Mouse (Mus musculus) intestine, embryonic 15.5 days (tissue): ENCODE results near the gene Rftn1. TPM values are rescaled to one million over a fixed set of nuclear protein-coding genes. Genes with fewer than 3 reads are reported as not detected.

Experiments
- ATAC-seq: fragments of 200-750 bp; cut with Nextera tagmentation; 2 replicates; pipeline ENCODE4 v1.8.0; 2017; ENCODE audit warnings: moderate TSS enrichment, moderate library complexity
- H3K27ac ChIP-seq: fragments of 300-500 bp; sonication (generic); 2 replicates; pipeline ENCODE4 v1.5.1; 2015; ENCODE audit warnings: mild to moderate bottlenecking, inconsistent platforms
- H3K27me3 ChIP-seq: fragments of 300-500 bp; sonication (generic); replicated peaks from 2 replicates; pipeline ENCODE4 v1.6.1; 2015; ENCODE audit warnings: inconsistent platforms
- H3K36me3 ChIP-seq: fragments of 300-500 bp; sonication (generic); 2 replicates; pipeline ENCODE4 v1.6.1; 2015; ENCODE audit warnings: inconsistent platforms
- H3K4me1 ChIP-seq: fragments of 300-500 bp; sonication (generic); replicated peaks from 2 replicates; pipeline ENCODE4 v1.6.1; 2015; ENCODE audit warnings: inconsistent platforms
- H3K4me2 ChIP-seq: fragments of 300-500 bp; sonication (generic); replicated peaks from 2 replicates; pipeline ENCODE4 v1.6.1; 2015; ENCODE audit warnings: mild to moderate bottlenecking, inconsistent platforms
- H3K4me3 ChIP-seq: fragments of 300-500 bp; sonication (generic); replicated peaks from 2 replicates; pipeline ENCODE4 v1.5.1; 2015; ENCODE audit warnings: inconsistent platforms
- H3K9ac ChIP-seq: fragments of 300-500 bp; sonication (generic); 2 replicates; pipeline ENCODE4 v1.6.1; 2015; ENCODE audit warnings: inconsistent platforms
- H3K9me3 ChIP-seq: fragments of 300-500 bp; sonication (generic); 2 replicates; pipeline ENCODE4 v1.6.1; 2016; ENCODE audit warnings: inconsistent platforms
- WGBS: fragments of 180-500 bp; shearing (Covaris S2); methylation state at CpG from one replicate; pipeline ENCODE4 v1.1.7; 2015; 5-methylcytosine and 5-hydroxymethylcytosine counted together
- polyA plus RNA-seq: library from polyadenylated mRNA; unstranded; fragments of >200 nt; fragmentation: Nextera tagmentation; extraction: Ambion mirVana; gene quantifications from 2 replicates; pipeline ENCODE4 v1.2.1, GENCODE M21; 2015

Gene Rftn1
- polyA plus RNA-seq, 1 experiment from 2014 or later, result 10.1 TPM

- H3K4me1 ChIP-seq, result no peaks in the 10 kb centered on the region
- no peak overlapping the region for H3K4me3 ChIP-seq
- 74% methylated on average over 4 of the region's 4 CpGs for WGBS
- no peaks in the 10 kb centered on the region for H3K9me3 ChIP-seq
- no peaks in the 10 kb centered on the region for H3K36me3 ChIP-seq
- H3K4me2 ChIP-seq, result no peak overlapping the region
- no peak for ATAC-seq
- H3K27me3 ChIP-seq, result no peaks in the 10 kb centered on the region
- no peak overlapping the region for H3K27ac ChIP-seq
- H3K9ac ChIP-seq, result no peak overlapping the region
These were observed 7.2 kb downstream of the Rftn1 start for GRCm38 (mm10) chr17:50183300-50183699.

DNA sequence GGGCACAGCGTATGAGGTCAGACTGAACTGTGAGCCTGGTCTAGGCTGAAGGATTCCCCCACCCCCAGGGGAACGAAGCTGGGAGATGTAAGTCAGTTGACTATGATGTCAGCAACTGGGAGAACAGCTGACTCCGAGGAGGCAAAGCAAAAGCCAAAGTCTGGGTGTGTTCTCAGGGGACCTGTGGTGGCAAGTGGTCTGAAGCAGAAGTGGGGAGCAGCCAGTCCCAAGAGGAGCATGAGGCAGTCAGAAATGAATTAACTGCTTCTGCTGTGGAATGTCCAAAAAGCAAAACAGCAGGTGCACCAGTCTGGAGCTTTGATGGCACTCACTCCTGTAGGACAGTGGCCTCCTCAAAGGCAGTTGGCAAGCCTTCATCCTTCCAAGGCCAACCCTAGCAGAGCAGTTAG, 7.9 kb downstream of the Rftn1 start:
- ATAC-seq, result no peak
- Histone ChIP-seq H3K4me1 (no peaks in the 10 kb centered on the region), H3K9ac (no peak overlapping the region), H3K4me3 (no peak overlapping the region), H3K9me3 (no peaks in the 10 kb centered on the region), H3K4me2 (no peak overlapping the region), H3K27ac (no peak overlapping the region), H3K36me3 (no peaks in the 10 kb centered on the region), H3K27me3 (no peaks in the 10 kb centered on the region)
- 61% methylated on average over 3 of the region's 3 CpGs for WGBS

DNA sequence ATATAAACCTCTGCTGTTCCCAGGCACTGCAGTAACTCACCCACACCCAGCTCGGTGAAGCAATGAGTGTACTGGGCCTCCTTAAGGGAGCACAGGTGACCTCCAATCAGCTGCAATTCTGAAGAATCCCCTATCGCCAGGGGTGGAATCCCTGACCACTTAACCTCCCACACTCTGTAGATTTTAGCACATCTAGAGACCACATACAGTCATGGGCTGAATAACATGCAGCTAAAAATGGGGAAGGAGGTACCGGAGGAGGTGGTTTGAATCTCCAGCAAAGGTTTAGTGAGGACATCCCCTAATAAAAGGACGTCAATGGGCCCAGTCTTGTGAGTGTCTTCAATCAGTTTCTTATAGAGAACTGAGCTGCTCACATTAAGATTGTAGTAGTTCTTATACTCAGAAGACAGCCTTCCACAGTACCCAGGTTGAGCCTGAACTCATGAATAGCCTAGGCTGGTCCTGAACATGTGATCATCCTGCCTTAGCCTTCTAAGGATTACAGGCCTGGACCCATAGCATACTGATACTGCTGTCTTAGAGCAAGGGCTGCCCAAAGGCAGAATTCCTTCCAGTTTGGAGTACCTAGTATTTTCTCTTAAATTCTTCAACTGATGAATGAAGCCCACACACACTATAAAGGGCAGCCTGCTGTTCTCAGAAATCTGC, 9.4 kb downstream of the Rftn1 start:
- Histone ChIP-seq H3K9ac (no peak overlapping the region), H3K4me2 (no peak overlapping the region), H3K9me3 (no peaks in the 10 kb centered on the region), H3K36me3 (no peaks in the 10 kb centered on the region), H3K27ac (no peak overlapping the region), H3K27me3 (no peaks in the 10 kb centered on the region), H3K4me1 (no peaks in the 10 kb centered on the region), H3K4me3 (no peak overlapping the region)
- WGBS, result 89% methylated on average over 4 of the region's 4 CpGs
- ATAC-seq, result no peak

GRCm38 (mm10) chr17:50173776-50174175, 16.7 kb downstream of the Rftn1 start:
- no peak for ATAC-seq
- no peak overlapping the region for H3K9ac ChIP-seq
- H3K4me1 ChIP-seq, result 0 out of 2 replicates have a peak, but pooled peaks cover 2% of the 10 kb centered on the region
- no peak overlapping the region for H3K27ac ChIP-seq
- H3K9me3 ChIP-seq, result no peaks in the 10 kb centered on the region
- no peak overlapping the region for H3K4me2 ChIP-seq
- H3K4me3 ChIP-seq, result no peak overlapping the region
- H3K27me3 ChIP-seq, result no peaks in the 10 kb centered on the region
- H3K36me3 ChIP-seq, result no peaks in the 10 kb centered on the region
- WGBS, result 86% methylated on average over 3 of the region's 3 CpGs

- Histone ChIP-seq H3K27me3 (no peaks in the 10 kb centered on the region), H3K27ac (no peak overlapping the region), H3K9ac (no peak overlapping the region), H3K4me2 (no peak overlapping the region), H3K4me1 (0 out of 2 replicates have a peak, but pooled peaks cover 2% of the 10 kb centered on the region), H3K4me3 (no peak overlapping the region), H3K36me3 (no peaks in the 10 kb centered on the region), H3K9me3 (no peaks in the 10 kb centered on the region)
- WGBS, result 79% methylated on average over 5 of the region's 5 CpGs
- ATAC-seq, result no peak
These were observed 17.1 kb downstream of the Rftn1 start for GRCm38 (mm10) chr17:50173368-50173767.

- no peak for ATAC-seq
- H3K27ac ChIP-seq, result no peak overlapping the region
- WGBS, result 96% methylated on average over 6 of the region's 6 CpGs
These were observed 17.7 kb downstream of the Rftn1 start for GRCm38 (mm10) chr17:50172795-50173194.

DNA sequence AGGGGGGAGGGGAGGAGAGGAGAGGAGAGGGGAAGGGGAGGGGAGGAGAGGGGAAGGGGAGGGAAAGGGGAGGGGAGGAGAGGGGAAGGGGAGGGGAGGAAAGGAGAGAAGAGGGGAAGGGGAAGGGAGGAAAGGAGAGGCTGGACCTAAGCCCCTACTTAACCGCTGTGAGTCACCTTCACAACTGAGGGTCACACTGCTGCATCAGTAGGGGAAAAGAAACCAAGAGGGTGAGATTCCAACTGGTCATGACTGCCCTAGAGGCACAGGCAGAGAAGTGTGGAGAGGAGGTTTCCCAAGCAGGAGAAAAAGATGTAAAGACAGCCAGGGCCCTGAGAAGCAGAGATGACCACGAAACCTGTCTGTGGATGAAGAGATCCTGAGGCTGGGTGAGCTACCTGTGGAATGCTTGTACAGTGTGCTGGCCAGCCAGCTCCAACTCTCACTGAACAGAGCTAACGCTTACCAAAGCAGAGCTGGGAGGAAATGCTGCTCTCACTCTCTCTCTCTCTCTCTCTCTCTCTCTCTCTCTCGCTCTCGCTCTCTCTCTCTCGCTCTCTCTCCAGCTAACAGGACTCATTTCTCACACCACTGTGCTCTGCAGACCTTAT, 19.4 kb downstream of the Rftn1 start:
- Histone ChIP-seq H3K4me1 (0 out of 2 replicates have a peak, but pooled peaks cover 2% of the 10 kb centered on the region), H3K9ac (no peak overlapping the region), H3K36me3 (no peaks in the 10 kb centered on the region), H3K4me3 (no peak overlapping the region), H3K4me2 (no peak overlapping the region), H3K27ac (no peak overlapping the region), H3K9me3 (no peaks in the 10 kb centered on the region), H3K27me3 (no peaks in the 10 kb centered on the region)
- 54% methylated on average over 6 of the region's 6 CpGs for WGBS
- ATAC-seq, result no peak

More at GRCm38 (mm10) chr17:50172795-50173194, 17.7 kb downstream of the Rftn1 start:
- Histone ChIP-seq H3K9ac (no peak overlapping the region), H3K9me3 (no peaks in the 10 kb centered on the region), H3K4me1 (0 out of 2 replicates have a peak, but pooled peaks cover 2% of the 10 kb centered on the region), H3K4me3 (no peak overlapping the region), H3K4me2 (no peak overlapping the region), H3K27me3 (no peaks in the 10 kb centered on the region), H3K36me3 (no peaks in the 10 kb centered on the region)

- no peak overlapping the region for H3K4me2 ChIP-seq
- H3K36me3 ChIP-seq, result no peaks in the 10 kb centered on the region
- H3K9ac ChIP-seq, result no peak overlapping the region
- no peaks in the 10 kb centered on the region for H3K27me3 ChIP-seq
- no peak overlapping the region for H3K27ac ChIP-seq
- H3K9me3 ChIP-seq, result no peaks in the 10 kb centered on the region
- H3K4me1 ChIP-seq, result 0 out of 2 replicates have a peak, but pooled peaks cover 2% of the 10 kb centered on the region
- no peak overlapping the region for H3K4me3 ChIP-seq
- no peak for ATAC-seq
- WGBS, result 59% methylated on average over 7 of the region's 7 CpGs
These were observed 20.5 kb downstream of the Rftn1 start for GRCm38 (mm10) chr17:50169946-50170427.

DNA sequence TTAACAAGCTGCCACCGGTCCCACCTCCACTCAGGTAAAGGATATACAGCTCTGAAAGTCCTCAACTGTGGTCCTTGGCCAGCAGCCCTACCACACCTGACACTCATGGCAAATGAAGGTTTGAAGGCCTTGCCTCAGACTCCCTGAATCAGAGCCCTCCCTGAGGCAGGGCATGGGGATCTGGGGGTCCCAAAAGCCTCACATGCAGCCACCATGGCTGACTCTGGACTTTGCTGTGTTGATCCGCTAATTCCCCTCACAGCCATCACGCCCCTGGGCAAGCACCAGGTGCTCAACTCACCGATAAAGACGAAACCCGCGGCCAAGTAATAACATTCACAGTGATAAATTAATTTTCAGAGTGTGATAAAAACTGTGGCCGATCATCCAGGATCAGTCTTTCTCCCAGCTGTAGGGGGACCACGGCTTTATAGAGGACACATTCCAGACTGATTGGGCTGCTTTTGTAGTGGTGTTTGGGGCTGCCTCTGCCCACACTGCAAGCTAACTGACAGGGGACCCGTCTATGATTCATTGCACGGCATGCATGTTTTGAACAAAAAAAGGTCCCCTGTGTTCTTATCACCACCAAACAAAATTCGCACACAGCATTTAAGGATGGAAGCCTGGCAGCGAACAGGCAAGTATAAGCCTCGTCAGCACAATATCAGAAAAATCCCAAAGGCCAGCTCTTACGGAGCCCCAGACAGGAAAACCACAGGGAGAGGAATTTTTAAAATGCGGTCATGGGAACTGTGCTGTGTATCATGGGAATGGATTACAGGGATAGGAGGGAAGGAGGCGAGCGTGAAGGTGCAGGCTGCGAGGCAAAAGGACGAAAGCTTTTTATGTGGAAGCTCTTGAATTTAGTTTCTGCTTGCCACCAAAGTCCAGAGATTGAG, 29.3 kb downstream of the Rftn1 start:
- no peak for ATAC-seq

DNA sequence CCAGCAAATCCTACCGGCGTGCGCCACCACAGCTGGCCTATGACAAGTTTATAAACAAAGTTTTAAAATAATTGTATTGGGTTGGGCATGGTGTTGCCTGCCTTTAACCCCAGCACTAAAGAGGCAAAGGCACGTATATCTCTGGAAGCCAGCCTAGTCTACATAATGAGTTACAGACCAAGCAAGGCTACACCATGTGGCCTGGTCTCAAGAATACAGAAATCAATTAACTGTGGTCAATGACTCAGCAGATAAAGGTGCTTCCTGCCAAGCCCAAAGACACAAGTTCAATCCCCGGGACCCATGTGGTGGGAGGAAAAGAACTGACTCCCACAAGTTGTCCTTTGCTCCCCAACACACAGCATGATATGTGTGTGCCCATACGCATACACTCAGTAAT, 30.1 kb downstream of the Rftn1 start:
- H3K9ac ChIP-seq, result no peak overlapping the region
- no peaks in the 10 kb centered on the region for H3K4me1 ChIP-seq
- no peak overlapping the region for H3K4me2 ChIP-seq
- H3K27ac ChIP-seq, result no peak overlapping the region
- H3K36me3 ChIP-seq, result no peaks in the 10 kb centered on the region
- no peaks in the 10 kb centered on the region for H3K9me3 ChIP-seq
- ATAC-seq, result no peak
- no peaks in the 10 kb centered on the region for H3K27me3 ChIP-seq
- no peak overlapping the region for H3K4me3 ChIP-seq
- WGBS, result 71% methylated on average over 6 of the region's 6 CpGs

More for the DNA sequence above, 29.3 kb downstream of the Rftn1 start:
- Histone ChIP-seq H3K4me1 (no peaks in the 10 kb centered on the region), H3K4me2 (no peak overlapping the region), H3K9ac (no peak overlapping the region), H3K27ac (no peak overlapping the region), H3K4me3 (no peak overlapping the region), H3K27me3 (no peaks in the 10 kb centered on the region), H3K9me3 (no peaks in the 10 kb centered on the region), H3K36me3 (no peaks in the 10 kb centered on the region)
- 85% methylated on average over 20 of the region's 20 CpGs for WGBS

- WGBS, result 86% methylated on average over 6 of the region's 6 CpGs
- no peaks in the 10 kb centered on the region for H3K27me3 ChIP-seq
- no peaks in the 10 kb centered on the region for H3K36me3 ChIP-seq
- H3K9me3 ChIP-seq, result no peaks in the 10 kb centered on the region
- no peak overlapping the region for H3K4me3 ChIP-seq
- H3K4me2 ChIP-seq, result no peak overlapping the region
- no peak for ATAC-seq
- H3K9ac ChIP-seq, result no peak overlapping the region
- H3K27ac ChIP-seq, result no peak overlapping the region
- no peaks in the 10 kb centered on the region for H3K4me1 ChIP-seq
These were observed 30.7 kb downstream of the Rftn1 start for GRCm38 (mm10) chr17:50159816-50160215.

GRCm38 (mm10) chr17:50158565-50158964, 31.9 kb downstream of the Rftn1 start:
- no peak overlapping the region for H3K4me3 ChIP-seq
- WGBS, result 81% methylated on average over 6 of the region's 6 CpGs
- no peak overlapping the region for H3K27ac ChIP-seq
- ATAC-seq, result no peak
- no peaks in the 10 kb centered on the region for H3K4me1 ChIP-seq
- H3K36me3 ChIP-seq, result no peaks in the 10 kb centered on the region
- H3K9ac ChIP-seq, result no peak overlapping the region
- H3K4me2 ChIP-seq, result no peak overlapping the region
- no peaks in the 10 kb centered on the region for H3K27me3 ChIP-seq
- H3K9me3 ChIP-seq, result no peaks in the 10 kb centered on the region
